Mouse (Mus musculus): ENCODE data around the gene Prr5. TPM values are rescaled to one million over a fixed set of nuclear protein-coding genes. Genes with fewer than 3 reads are reported as not detected.

The Prr5 gene
- total and polyA plus RNA-seq, 3 experiments: 2.8 to 8.1 (median 4.9) TPM

DNA sequence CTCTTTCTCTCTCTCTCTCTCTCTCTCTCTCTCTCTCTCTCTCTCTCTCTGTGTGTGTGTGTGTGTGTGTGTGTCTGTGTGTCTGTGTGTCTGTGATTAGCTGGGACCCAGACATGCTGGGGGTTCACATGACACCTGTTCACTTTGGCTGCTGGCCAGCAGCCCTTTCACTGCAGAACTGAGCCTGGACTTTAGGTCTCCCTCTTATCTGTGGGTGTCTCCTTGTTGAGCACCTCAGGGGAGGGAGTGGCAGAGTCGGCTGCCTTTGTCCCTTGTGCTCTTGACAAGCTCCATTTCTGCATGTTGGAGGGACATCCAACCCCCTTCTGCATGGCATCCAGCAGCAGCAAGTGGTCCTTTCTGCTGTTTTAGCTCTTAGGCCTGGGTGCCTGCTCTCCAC lies 61.5 kb downstream of the Prr5 start:
- H3K27me3 ChIP-seq (ENCODE audit: control insufficient read depth, insufficient read depth, low read length): no peaks in the 10 kb centered on the region
- no peaks in the 10 kb centered on the region for H3K79me2 ChIP-seq (replicated peaks; ENCODE audit: control insufficient read depth, insufficient read depth, low read length)
- H3K27ac ChIP-seq: no peak overlapping the region
- H3K9ac ChIP-seq (ENCODE audit: low read depth, low read length): no peak overlapping the region
- no peaks in the 10 kb centered on the region; the same call in 1 of the 2 replicates for H3K4me1 ChIP-seq (ENCODE audit: control insufficient read depth, insufficient read depth, low read length)
- TF ChIP-seq CTCF (IDR thresholded peaks at IDR 0.05) (no peak), POLR2A (IDR thresholded peaks at IDR 0.05; ENCODE audit: insufficient read depth, low read depth, low read length) (no peak), EP300 (IDR thresholded peaks at IDR 0.05; ENCODE audit: insufficient read depth, low read depth, low read length) (no peak)
- no peaks in the 10 kb centered on the region for H3K36me3 ChIP-seq (ENCODE audit: control insufficient read depth, insufficient read depth, low read length)
- no peak for DNase-seq
- 33% methylated on average over 1 of the region's 1 CpGs for WGBS
- intact Hi-C loops (cut with DNase I): no loop called here
- no peak overlapping the region for H3K4me3 ChIP-seq

DNA sequence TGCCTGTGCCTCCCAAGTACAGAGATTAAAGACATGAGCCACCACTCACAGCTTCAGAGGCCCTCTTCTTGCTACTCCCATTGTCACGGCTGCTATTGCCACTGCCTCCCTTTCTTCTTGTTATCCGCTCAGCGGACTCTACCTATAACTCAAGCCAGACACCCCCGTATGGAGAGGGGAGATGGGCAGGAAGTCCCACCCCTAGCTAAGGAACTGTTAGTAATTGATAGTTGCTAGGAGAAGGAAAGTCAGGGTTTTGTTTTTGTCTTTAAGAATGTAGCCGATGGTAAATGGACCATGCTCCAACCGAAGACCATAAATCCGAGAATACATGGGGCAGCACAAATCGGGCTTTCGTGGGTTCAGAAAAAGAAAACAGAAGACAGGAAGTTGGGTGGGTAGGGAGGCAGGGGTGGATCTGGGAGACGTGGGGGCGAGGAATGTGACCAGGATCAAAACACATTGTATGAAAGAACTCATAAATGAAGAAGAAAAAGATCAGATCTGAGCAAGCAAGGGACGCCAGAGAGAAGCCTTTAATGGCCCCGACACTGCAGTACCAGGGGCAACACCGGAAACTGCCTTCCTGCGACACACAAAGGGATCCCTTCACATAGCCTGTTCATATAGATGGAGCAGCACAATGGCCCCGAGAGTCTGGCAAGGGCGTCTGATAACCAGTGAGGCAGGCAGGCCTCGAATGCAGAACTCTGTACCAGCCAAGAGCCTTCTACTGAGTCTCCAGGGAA lies 62.4 kb downstream of the Prr5 start:
- no peak for DNase-seq
- H3K27ac ChIP-seq: no peak overlapping the region
- no peaks in the 10 kb centered on the region; the same call in 1 of the 2 replicates for H3K4me1 ChIP-seq (ENCODE audit: control insufficient read depth, insufficient read depth, low read length)
- H3K36me3 ChIP-seq (ENCODE audit: control insufficient read depth, insufficient read depth, low read length): no peaks in the 10 kb centered on the region
- no peak overlapping the region for H3K9ac ChIP-seq (ENCODE audit: low read depth, low read length)
- WGBS: 44% methylated on average over 18 of the region's 18 CpGs
- TF ChIP-seq CTCF (IDR thresholded peaks at IDR 0.05) (no peak), POLR2A (IDR thresholded peaks at IDR 0.05; ENCODE audit: insufficient read depth, low read depth, low read length) (no peak), EP300 (IDR thresholded peaks at IDR 0.05; ENCODE audit: insufficient read depth, low read depth, low read length) (no peak)
- H3K79me2 ChIP-seq (replicated peaks; ENCODE audit: control insufficient read depth, insufficient read depth, low read length): no peaks in the 10 kb centered on the region
- no peaks in the 10 kb centered on the region for H3K27me3 ChIP-seq (ENCODE audit: control insufficient read depth, insufficient read depth, low read length)
- intact Hi-C loops (cut with DNase I): no loop called here
- no peak overlapping the region for H3K4me3 ChIP-seq

DNA sequence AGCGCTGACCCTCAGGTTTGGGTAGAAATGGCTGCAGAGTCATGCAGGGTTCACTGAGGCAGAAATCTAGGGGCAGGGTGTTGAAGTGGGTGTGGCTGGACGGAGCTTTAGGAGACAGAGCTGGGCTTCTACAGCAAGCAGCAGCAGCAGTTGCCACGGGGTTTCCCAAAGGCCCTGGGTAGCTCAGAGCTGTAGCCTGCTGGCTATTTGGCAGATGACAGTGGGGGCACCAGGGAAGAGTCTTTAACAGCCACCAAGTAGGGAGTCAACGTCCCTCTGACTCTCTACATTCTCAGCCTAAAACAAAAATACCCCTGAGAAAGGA lies 63.0 kb downstream of the Prr5 start:
- H3K27ac ChIP-seq: no peak overlapping the region
- no peaks in the 10 kb centered on the region for H3K79me2 ChIP-seq (replicated peaks; ENCODE audit: control insufficient read depth, insufficient read depth, low read length)
- no peaks in the 10 kb centered on the region for H3K27me3 ChIP-seq (ENCODE audit: control insufficient read depth, insufficient read depth, low read length)
- no peaks in the 10 kb centered on the region for H3K36me3 ChIP-seq (ENCODE audit: control insufficient read depth, insufficient read depth, low read length)
- no peak overlapping the region for H3K9ac ChIP-seq (ENCODE audit: low read depth, low read length)
- intact Hi-C loops (cut with DNase I): no loop called here
- TF ChIP-seq CTCF (IDR thresholded peaks at IDR 0.05): no peak
- TF ChIP-seq POLR2A (IDR thresholded peaks at IDR 0.05; ENCODE audit: insufficient read depth, low read depth, low read length): no peak
- TF ChIP-seq EP300 (IDR thresholded peaks at IDR 0.05; ENCODE audit: insufficient read depth, low read depth, low read length): no peak
- no peak overlapping the region for H3K4me3 ChIP-seq
- H3K4me1 ChIP-seq (ENCODE audit: control insufficient read depth, insufficient read depth, low read length): no peaks in the 10 kb centered on the region; the same call in 1 of the 2 replicates
- DNase-seq: no peak
- 77% methylated on average over 4 of the region's 4 CpGs for WGBS

GRCm38 (mm10) chr15:84736346-84736993 lies 67.0 kb downstream of the Prr5 start:
- TF ChIP-seq POLR2A (IDR thresholded peaks at IDR 0.05; ENCODE audit: insufficient read depth, low read depth, low read length) (no peak), CTCF (IDR thresholded peaks at IDR 0.05) (no peak), EP300 (IDR thresholded peaks at IDR 0.05; ENCODE audit: insufficient read depth, low read depth, low read length) (no peak)

DNA sequence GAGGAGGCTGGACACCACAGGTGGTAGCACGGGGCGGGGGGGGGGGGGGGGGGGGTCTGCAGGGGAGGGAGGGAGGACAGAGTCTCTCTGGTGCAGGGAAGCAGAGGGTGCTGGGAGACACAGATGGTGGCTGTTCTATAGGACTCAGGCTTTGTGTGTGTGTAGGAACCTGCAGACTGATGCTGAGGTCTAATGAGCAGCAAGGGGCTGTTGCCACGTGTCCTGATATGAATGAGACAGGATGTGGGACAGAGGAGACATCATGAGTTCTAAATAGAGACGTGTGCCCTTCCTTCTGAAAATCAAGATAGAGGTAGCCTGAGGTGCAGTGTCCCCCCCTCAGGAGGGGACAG lies 67.5 kb downstream of the Prr5 start:
- Histone ChIP-seq H3K79me2 (replicated peaks; ENCODE audit: control insufficient read depth, insufficient read depth, low read length) (no peaks in the 10 kb centered on the region), H3K9ac (ENCODE audit: low read depth, low read length) (no peak overlapping the region), H3K36me3 (ENCODE audit: control insufficient read depth, insufficient read depth, low read length) (no peaks in the 10 kb centered on the region), H3K27ac (no peak overlapping the region), H3K4me3 (no peak overlapping the region), H3K27me3 (ENCODE audit: control insufficient read depth, insufficient read depth, low read length) (no peaks in the 10 kb centered on the region), H3K4me1 (ENCODE audit: control insufficient read depth, insufficient read depth, low read length) (no peaks in the 10 kb centered on the region; the same call in 1 of the 2 replicates)
- DNase-seq: no peak
- 29% methylated on average over 3 of the region's 4 CpGs for WGBS
- TF ChIP-seq EP300 (IDR thresholded peaks at IDR 0.05; ENCODE audit: insufficient read depth, low read depth, low read length) (no peak), POLR2A (IDR thresholded peaks at IDR 0.05; ENCODE audit: insufficient read depth, low read depth, low read length) (no peak), CTCF (IDR thresholded peaks at IDR 0.05) (no peak)
- intact Hi-C loops (cut with DNase I): no loop called here

More at GRCm38 (mm10) chr15:84736346-84736993, 67.0 kb downstream of the Prr5 start:
- H3K27ac ChIP-seq: no peak overlapping the region
- WGBS: 72% methylated on average over 11 of the region's 11 CpGs
- intact Hi-C loops (cut with DNase I): no loop called here
- H3K4me1 ChIP-seq (ENCODE audit: control insufficient read depth, insufficient read depth, low read length): no peaks in the 10 kb centered on the region; the same call in 1 of the 2 replicates
- no peak overlapping the region for H3K4me3 ChIP-seq
- no peak for DNase-seq
- no peaks in the 10 kb centered on the region for H3K27me3 ChIP-seq (ENCODE audit: control insufficient read depth, insufficient read depth, low read length)
- H3K36me3 ChIP-seq (ENCODE audit: control insufficient read depth, insufficient read depth, low read length): no peaks in the 10 kb centered on the region
- H3K9ac ChIP-seq (ENCODE audit: low read depth, low read length): no peak overlapping the region
- H3K79me2 ChIP-seq (replicated peaks; ENCODE audit: control insufficient read depth, insufficient read depth, low read length): no peaks in the 10 kb centered on the region

GRCm38 (mm10) chr15:84738246-84738645 lies 68.8 kb downstream of the Prr5 start:
- WGBS: 89% methylated on average over 7 of the region's 7 CpGs
- DNase-seq: no peak

More at GRCm38 (mm10) chr15:84738246-84738645, 68.8 kb downstream of the Prr5 start:
- Histone ChIP-seq H3K36me3 (ENCODE audit: control insufficient read depth, insufficient read depth, low read length) (no peaks in the 10 kb centered on the region), H3K79me2 (replicated peaks; ENCODE audit: control insufficient read depth, insufficient read depth, low read length) (no peaks in the 10 kb centered on the region), H3K9ac (ENCODE audit: low read depth, low read length) (no peak overlapping the region), H3K27ac (no peak overlapping the region), H3K4me3 (no peak overlapping the region), H3K4me1 (ENCODE audit: control insufficient read depth, insufficient read depth, low read length) (no peaks in the 10 kb centered on the region), H3K27me3 (ENCODE audit: control insufficient read depth, insufficient read depth, low read length) (no peaks in the 10 kb centered on the region)
- TF ChIP-seq EP300 (IDR thresholded peaks at IDR 0.05; ENCODE audit: insufficient read depth, low read depth, low read length) (no peak), POLR2A (IDR thresholded peaks at IDR 0.05; ENCODE audit: insufficient read depth, low read depth, low read length) (no peak), CTCF (IDR thresholded peaks at IDR 0.05) (no peak)
- intact Hi-C loops (cut with DNase I): no loop called here
